Mouse (Mus musculus): ENCODE measurements around the gene Zfp867. TPM values are rescaled to one million over a fixed set of nuclear protein-coding genes. Genes with fewer than 3 reads are reported as not detected.

The Zfp867 gene
- 1.9 TPM for polyA plus RNA-seq (2017; shearing (Covaris generic))

GRCm38 (mm10) chr11:59472326-59472677, at the start of gene Zfp867:
Gene Zfp867 (minus strand): TSS chr11:59472474.

DNA sequence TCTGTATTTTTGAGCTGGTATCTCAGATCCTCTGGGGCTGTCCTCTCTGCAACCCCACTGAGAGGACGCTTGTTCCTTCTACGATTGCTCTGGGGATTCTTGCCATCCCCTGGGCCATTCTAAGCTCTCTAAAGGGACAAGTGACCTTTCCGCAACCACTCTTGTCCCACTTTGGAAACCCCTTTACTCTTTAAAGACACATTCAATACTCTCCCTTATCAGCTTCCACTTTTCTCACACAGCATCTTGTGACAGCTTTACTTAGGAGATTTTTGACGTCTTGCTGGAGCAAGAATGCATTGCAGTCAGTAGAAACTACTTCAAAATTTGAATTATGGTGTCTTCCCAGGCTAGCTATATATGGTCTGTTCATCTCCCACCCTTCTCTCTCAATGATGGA, 21.2 kb downstream of the Zfp867 start, which contains the start of gene Snap47:
Snap47 (minus strand) TSS at position 101 of the 400 bp plus-strand sequence.

DNA sequence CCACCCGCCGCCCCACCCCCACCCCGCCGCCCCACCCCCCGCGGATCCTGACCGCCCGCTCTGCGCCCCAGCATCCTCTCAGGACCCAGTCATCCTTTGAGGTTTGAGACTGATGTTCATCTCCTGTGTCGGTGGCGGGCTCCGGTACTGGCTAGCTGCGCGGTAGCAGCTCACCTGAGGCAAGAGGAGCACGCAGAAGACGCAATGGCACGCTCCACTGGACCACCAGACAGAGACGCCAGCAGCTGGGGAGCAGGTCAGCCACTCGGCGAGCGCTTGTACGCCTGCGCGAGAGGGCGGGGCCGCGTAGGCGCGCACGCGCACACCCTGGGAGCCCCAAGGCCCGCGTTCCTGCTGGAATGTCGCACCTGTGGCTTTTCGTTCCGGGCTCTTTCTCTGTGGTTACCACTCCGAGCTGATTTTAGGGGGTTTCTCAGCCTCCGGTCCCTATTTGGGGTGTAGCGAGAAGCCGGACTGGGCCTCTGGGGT, 22.5 kb downstream of the Zfp867 start, which contains the start of gene Jmjd4:
Jmjd4 (plus strand) TSS at position 305 of the 489 bp plus-strand sequence.

Other genes starting within 250 kb of the Zfp867 start
- gene Arf1, start 244.2 kb downstream of the Zfp867 start, polyA plus RNA-seq (2017; shearing (Covaris generic)): 618 TPM
- gene Wnt3a, start 181.7 kb downstream of the Zfp867 start, polyA plus RNA-seq (2017; shearing (Covaris generic)): 0.13 TPM
- not detected for gene Wnt9a, start 165.5 kb downstream of the Zfp867 start, polyA plus RNA-seq (2017; shearing (Covaris generic))
- gene Prss38, start 96.8 kb downstream of the Zfp867 start, polyA plus RNA-seq (2017; shearing (Covaris generic)): not detected
- gene Jmjd4, start 22.4 kb downstream of the Zfp867 start, polyA plus RNA-seq (2017; shearing (Covaris generic)): 5.4 TPM
- 25.9 TPM for gene Snap47, start 21.3 kb downstream of the Zfp867 start, polyA plus RNA-seq (2017; shearing (Covaris generic))
- 19.9 TPM for gene Zkscan17, start 54.3 kb upstream of the Zfp867 start, polyA plus RNA-seq (2017; shearing (Covaris generic))
- not detected for gene Nlrp3, start 69.1 kb upstream of the Zfp867 start, polyA plus RNA-seq (2017; shearing (Covaris generic))
- gene Olfr222, start 103.8 kb upstream of the Zfp867 start, polyA plus RNA-seq (2017; shearing (Covaris generic)): not detected
- gene Olfr223, start 120.8 kb upstream of the Zfp867 start, polyA plus RNA-seq (2017; shearing (Covaris generic)): not detected
- 76.8 TPM for gene Mprip, start 188.8 kb upstream of the Zfp867 start, polyA plus RNA-seq (2017; shearing (Covaris generic))